Mouse (Mus musculus): Measurements from ENCODE around the gene Stk16. TPM values are rescaled to one million over a fixed set of nuclear protein-coding genes. Genes with fewer than 3 reads are reported as not detected.

Stk16 gene
- polyA plus RNA-seq, 2 experiments: 110 to 245 TPM

GRCm38 (mm10) chr1:75247071-75247930 is 36.7 kb downstream of the Stk16 start:
- no peaks in the 10 kb centered on the region for H3K27me3 ChIP-seq (ENCODE audit: control insufficient read depth, insufficient read depth, low read length)
- WGBS: 82% methylated on average over 16 of the region's 16 CpGs
- TF ChIP-seq POLR2A (IDR thresholded peaks at IDR 0.05; ENCODE audit: borderline replicate concordance, extremely low read depth, insufficient read depth, insufficient read length): no peak
- H3K4me2 ChIP-seq (replicated peaks; ENCODE audit: low read depth, low read length, severe bottlenecking): no peak overlapping the region
- H3K4me3 ChIP-seq (replicated peaks; ENCODE audit: low read length): no peak overlapping the region
- peaks cover 7% of the 10 kb centered on the region; the same call in 1 of the 2 replicates for H3K4me1 ChIP-seq (ENCODE audit: control insufficient read depth, insufficient read depth, low read length)
- H3K9me3 ChIP-seq (ENCODE audit: control insufficient read depth, low read length): no peaks in the 10 kb centered on the region
- H3K27ac ChIP-seq (replicated peaks; ENCODE audit: low read depth, low read length): no peak overlapping the region
- DNase-seq (ENCODE audit: low spot score) (no peak), ATAC-seq (ENCODE audit: low FRiP score, low read depth) (no peak)
- no peak overlapping the region for H3K9ac ChIP-seq (ENCODE audit: low read depth, low read length, severe bottlenecking)
- H3K36me3 ChIP-seq (ENCODE audit: control insufficient read depth, insufficient read depth, low read length): peaks cover 18% of the 10 kb centered on the region

GRCm38 (mm10) chr1:75248041-75248772 is 37.6 kb downstream of the Stk16 start:
- WGBS: 39% methylated on average over 9 of the region's 9 CpGs
- no peak overlapping the region for H3K27ac ChIP-seq (replicated peaks; ENCODE audit: low read depth, low read length)
- peaks cover 12% of the 10 kb centered on the region for H3K36me3 ChIP-seq (ENCODE audit: control insufficient read depth, insufficient read depth, low read length)
- no peak overlapping the region for H3K9ac ChIP-seq (ENCODE audit: low read depth, low read length, severe bottlenecking)
- H3K4me3 ChIP-seq (replicated peaks; ENCODE audit: low read length): no peak overlapping the region
- DNase-seq (ENCODE audit: low spot score) (no peak), ATAC-seq (ENCODE audit: low FRiP score, low read depth) (peak; percentile 37; the same call in 1 of the 2 replicates)
- no peak overlapping the region for H3K4me2 ChIP-seq (replicated peaks; ENCODE audit: low read depth, low read length, severe bottlenecking)
- peaks cover 7% of the 10 kb centered on the region; the same call in 1 of the 2 replicates for H3K4me1 ChIP-seq (ENCODE audit: control insufficient read depth, insufficient read depth, low read length)
- no peaks in the 10 kb centered on the region for H3K27me3 ChIP-seq (ENCODE audit: control insufficient read depth, insufficient read depth, low read length)
- no peak for TF ChIP-seq POLR2A (IDR thresholded peaks at IDR 0.05; ENCODE audit: borderline replicate concordance, extremely low read depth, insufficient read depth, insufficient read length)
- no peaks in the 10 kb centered on the region for H3K9me3 ChIP-seq (ENCODE audit: control insufficient read depth, low read length)

GRCm38 (mm10) chr1:75250498-75250897 is 39.9 kb downstream of the Stk16 start:
- Histone ChIP-seq H3K4me2 (replicated peaks; ENCODE audit: low read depth, low read length, severe bottlenecking) (no peak overlapping the region), H3K36me3 (ENCODE audit: control insufficient read depth, insufficient read depth, low read length) (no peaks in the 10 kb centered on the region), H3K4me3 (replicated peaks; ENCODE audit: low read length) (no peak overlapping the region), H3K9me3 (ENCODE audit: control insufficient read depth, low read length) (no peaks in the 10 kb centered on the region), H3K4me1 (ENCODE audit: control insufficient read depth, insufficient read depth, low read length) (peaks cover 7% of the 10 kb centered on the region; the same call in 1 of the 2 replicates), H3K27ac (replicated peaks; ENCODE audit: low read depth, low read length) (no peak overlapping the region), H3K9ac (ENCODE audit: low read depth, low read length, severe bottlenecking) (no peak overlapping the region), H3K27me3 (ENCODE audit: control insufficient read depth, insufficient read depth, low read length) (no peaks in the 10 kb centered on the region)
- whole genome bisulfite sequencing: 58% methylated on average over 3 of the region's 3 CpGs
- no peak for TF ChIP-seq POLR2A (IDR thresholded peaks at IDR 0.05; ENCODE audit: borderline replicate concordance, extremely low read depth, insufficient read depth, insufficient read length)
- ATAC-seq (ENCODE audit: low FRiP score, low read depth) (no peak), DNase-seq (ENCODE audit: low spot score) (no peak)

GRCm38 (mm10) chr1:75251112-75251970 is 40.7 kb downstream of the Stk16 start:
- Histone ChIP-seq H3K36me3 (ENCODE audit: control insufficient read depth, insufficient read depth, low read length) (no peaks in the 10 kb centered on the region), H3K4me3 (replicated peaks; ENCODE audit: low read length) (peak overlapping the region; percentile 18; the same call in 1 of the 2 replicates)

More at GRCm38 (mm10) chr1:75251112-75251970, 40.7 kb downstream of the Stk16 start:
- H3K27me3 ChIP-seq (ENCODE audit: control insufficient read depth, insufficient read depth, low read length): no peaks in the 10 kb centered on the region
- peaks cover 7% of the 10 kb centered on the region; the same call in 1 of the 2 replicates for H3K4me1 ChIP-seq (ENCODE audit: control insufficient read depth, insufficient read depth, low read length)
- no peaks in the 10 kb centered on the region for H3K9me3 ChIP-seq (ENCODE audit: control insufficient read depth, low read length)
- no peak overlapping the region for H3K27ac ChIP-seq (replicated peaks; ENCODE audit: low read depth, low read length)
- ATAC-seq (ENCODE audit: low FRiP score, low read depth): peak; percentile 58; the same call in 1 of the 2 replicates
- peak; percentile 43 for DNase-seq (ENCODE audit: low spot score)
- peak overlapping the region; percentile 48 for H3K4me2 ChIP-seq (replicated peaks; ENCODE audit: low read depth, low read length, severe bottlenecking)
- no peak for TF ChIP-seq POLR2A (IDR thresholded peaks at IDR 0.05; ENCODE audit: borderline replicate concordance, extremely low read depth, insufficient read depth, insufficient read length)
- 3% methylated on average over 21 of the region's 22 CpGs for WGBS
- H3K9ac ChIP-seq (ENCODE audit: low read depth, low read length, severe bottlenecking): no peak overlapping the region

All from limb, embryonic 14.5 days (tissue).